Mouse (Mus musculus) erythroblast, embryonic 14.5 days (primary cell): ENCODE results near the gene Mlycd. TPM values are rescaled to one million over a fixed set of nuclear protein-coding genes. Genes with fewer than 3 reads are reported as not detected.

ENCODE experiments used
- H3K27me3 ChIP-seq: 2 replicates; pipeline ENCODE4 v1.6.1; 2012; ENCODE audit warnings: inconsistent platforms; ENCODE audit not compliant: control insufficient read depth
- H3K36me3 ChIP-seq: 2 replicates; pipeline ENCODE4 v1.6.1; 2012; ENCODE audit warnings: mild to moderate bottlenecking, inconsistent platforms; ENCODE audit not compliant: control insufficient read depth
- H3K4me1 ChIP-seq: 2 replicates; pipeline ENCODE4 v1.6.1; 2012; ENCODE audit warnings: inconsistent platforms; ENCODE audit not compliant: control insufficient read depth
- H3K4me3 ChIP-seq: replicated peaks from 2 replicates; pipeline ENCODE3; 2012; ENCODE audit warnings: moderate library complexity, mild to moderate bottlenecking, inconsistent platforms
- H3K9me3 ChIP-seq: 2 replicates; pipeline ENCODE4 v1.6.1; 2012; ENCODE audit warnings: low read length, inconsistent platforms, mixed read lengths; ENCODE audit not compliant: control insufficient read depth
- GATA1 ChIP-seq: IDR thresholded peaks from 2 replicates; pipeline ENCODE4 v1.6.1; 2012; ENCODE audit warnings: low read length, inconsistent platforms, mixed read lengths
- TAL1 ChIP-seq: IDR thresholded peaks from 3 replicates; pipeline ENCODE4 v1.6.1; 2012; ENCODE audit warnings: low read length, inconsistent platforms, mixed read lengths
- polyA plus RNA-seq: library from polyadenylated mRNA; stranded (reverse); fragments of >175 nt; gene quantifications from 2 replicates; pipeline ENCODE4 v1.2.3, GENCODE M21; 2012

Mlycd gene
- polyA plus RNA-seq, 1 experiment, result 0.34 TPM

- Histone ChIP-seq H3K4me1 (peaks cover 26% of the 10 kb centered on the region), H3K4me3 (no peak overlapping the region), H3K9me3 (no peaks in the 10 kb centered on the region), H3K27me3 (no peaks in the 10 kb centered on the region), H3K36me3 (peaks cover 10% of the 10 kb centered on the region; the same call in 1 of the 2 replicates)
- TF ChIP-seq TAL1, result no peak
- no peak for TF ChIP-seq GATA1
These were observed 3.9 kb downstream of the Mlycd start for GRCm38 (mm10) chr8:119398558-119398957.

GRCm38 (mm10) chr8:119399255-119399654 lies 4.6 kb downstream of the Mlycd start:
- Histone ChIP-seq H3K4me3 (no peak overlapping the region), H3K36me3 (peaks cover 10% of the 10 kb centered on the region; the same call in 1 of the 2 replicates), H3K27me3 (no peaks in the 10 kb centered on the region), H3K4me1 (peaks cover 21% of the 10 kb centered on the region), H3K9me3 (no peaks in the 10 kb centered on the region)
- no peak for TF ChIP-seq TAL1
- TF ChIP-seq GATA1, result no peak

- Histone ChIP-seq H3K9me3 (no peaks in the 10 kb centered on the region), H3K36me3 (peaks cover 18% of the 10 kb centered on the region), H3K4me1 (peaks cover 12% of the 10 kb centered on the region), H3K4me3 (no peak overlapping the region), H3K27me3 (no peaks in the 10 kb centered on the region)
- TF ChIP-seq GATA1 (no peak), TAL1 (no peak)
These were observed 5.5 kb downstream of the Mlycd start for GRCm38 (mm10) chr8:119400122-119400671.

- no peaks in the 10 kb centered on the region for H3K27me3 ChIP-seq
- no peak overlapping the region for H3K4me3 ChIP-seq
- no peak for TF ChIP-seq TAL1
- TF ChIP-seq GATA1, result no peak
- H3K36me3 ChIP-seq, result peaks cover 19% of the 10 kb centered on the region
- peaks cover 5% of the 10 kb centered on the region; the same call in 1 of the 2 replicates for H3K4me1 ChIP-seq
- H3K9me3 ChIP-seq, result no peaks in the 10 kb centered on the region
These were observed 6.2 kb downstream of the Mlycd start for GRCm38 (mm10) chr8:119400904-119401303.

GRCm38 (mm10) chr8:119403912-119404311 lies 9.2 kb downstream of the Mlycd start:
- H3K9me3 ChIP-seq, result no peaks in the 10 kb centered on the region
- H3K27me3 ChIP-seq, result no peaks in the 10 kb centered on the region
- no peak overlapping the region for H3K4me3 ChIP-seq
- H3K4me1 ChIP-seq, result no peaks in the 10 kb centered on the region
- TF ChIP-seq GATA1 (no peak), TAL1 (no peak)
- peaks cover 33% of the 10 kb centered on the region for H3K36me3 ChIP-seq

- Histone ChIP-seq H3K27me3 (no peaks in the 10 kb centered on the region), H3K36me3 (peaks cover 39% of the 10 kb centered on the region), H3K4me1 (no peaks in the 10 kb centered on the region), H3K4me3 (no peak overlapping the region), H3K9me3 (no peaks in the 10 kb centered on the region)
- TF ChIP-seq GATA1, result no peak
- TF ChIP-seq TAL1, result no peak
These were observed 10.0 kb downstream of the Mlycd start for GRCm38 (mm10) chr8:119404648-119405047.

GRCm38 (mm10) chr8:119408311-119408710 lies 13.6 kb downstream of the Mlycd start:
- no peaks in the 10 kb centered on the region for H3K27me3 ChIP-seq
- TF ChIP-seq TAL1 (no peak), GATA1 (no peak)
- H3K36me3 ChIP-seq, result peaks cover 45% of the 10 kb centered on the region
- no peaks in the 10 kb centered on the region for H3K9me3 ChIP-seq
- peaks cover 5% of the 10 kb centered on the region for H3K4me1 ChIP-seq
- no peak overlapping the region for H3K4me3 ChIP-seq

- H3K4me3 ChIP-seq, result no peak overlapping the region
- H3K36me3 ChIP-seq, result peaks cover 35% of the 10 kb centered on the region
- TF ChIP-seq GATA1, result no peak
- TF ChIP-seq TAL1, result no peak
- no peaks in the 10 kb centered on the region for H3K9me3 ChIP-seq
- no peaks in the 10 kb centered on the region for H3K27me3 ChIP-seq
- peaks cover 5% of the 10 kb centered on the region for H3K4me1 ChIP-seq
These were observed 17.5 kb downstream of the Mlycd start for GRCm38 (mm10) chr8:119412037-119412734.

- H3K4me3 ChIP-seq, result no peak overlapping the region
These were observed 18.2 kb downstream of the Mlycd start for GRCm38 (mm10) chr8:119412735-119413498.

More at GRCm38 (mm10) chr8:119412735-119413498, 18.2 kb downstream of the Mlycd start:
- TF ChIP-seq TAL1 (no peak), GATA1 (no peak)
- H3K36me3 ChIP-seq, result peaks cover 27% of the 10 kb centered on the region
- peaks cover 5% of the 10 kb centered on the region for H3K4me1 ChIP-seq
- no peaks in the 10 kb centered on the region for H3K27me3 ChIP-seq
- no peaks in the 10 kb centered on the region for H3K9me3 ChIP-seq
